Mouse (Mus musculus): ENCODE data around the gene Gpr62.

DNA sequence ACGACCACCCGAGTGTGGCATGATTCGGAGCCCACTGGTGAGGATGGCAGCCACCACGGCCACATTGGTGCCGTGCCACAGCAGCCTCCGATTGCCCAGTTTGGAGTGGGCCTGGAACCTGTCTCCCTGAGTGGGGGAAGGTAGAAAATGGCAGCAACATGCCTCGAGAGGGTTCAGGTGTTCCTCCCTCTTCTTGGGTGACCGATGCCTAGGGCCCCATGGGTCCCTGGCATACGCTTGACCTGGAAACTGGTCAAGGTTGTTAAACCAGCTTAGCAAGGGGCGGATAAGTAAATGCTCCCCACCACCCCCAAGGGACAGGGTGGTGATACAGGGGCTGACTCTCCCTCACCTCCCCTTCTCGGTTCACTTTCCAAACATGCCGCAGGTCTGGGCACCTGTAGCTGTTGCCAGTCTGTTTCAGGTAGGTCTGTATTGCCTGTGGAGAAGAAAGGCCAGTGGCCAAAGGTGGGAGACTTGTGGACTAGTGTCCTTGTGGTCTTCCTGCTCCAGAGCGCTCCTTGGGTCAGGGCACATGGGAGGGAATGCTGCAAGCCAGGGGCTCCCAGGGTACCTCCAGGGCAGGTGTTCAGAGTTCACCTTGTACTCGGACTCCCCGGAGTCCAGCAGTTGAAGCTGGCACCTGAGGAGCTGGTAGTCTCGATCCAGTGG lies 7.5 kb upstream of the Gpr62 start:
- TF ChIP-seq CTCF (IDR thresholded peaks at IDR 0.05; ENCODE audit: control insufficient read depth, insufficient read depth, insufficient replicate concordance, low read depth, low read length) = no peak
- no peak for TF ChIP-seq POLR2A (IDR thresholded peaks at IDR 0.05; ENCODE audit: control insufficient read depth, low read depth, low read length)
